Mouse (Mus musculus) thymus, postnatal 14 days (tissue): Measurements from ENCODE around the gene Crlf2.

ENCODE experiments used
- DNase-seq: peaks from one replicate; pipeline ENCODE4 v3.0.0; 2021

Gene Crlf2

GRCm38 (mm10) chr5:109558404-109559160 lies at the start of gene Crlf2:
TSS of gene Crlf2 (minus strand) at chr5:109558993.
- peak; percentile 93 for DNase-seq

- DNase-seq, result peak; percentile 40
Measured at GRCm38 (mm10) chr5:109602585-109602984, 43.8 kb upstream of the Crlf2 start.

- peak; percentile 38 for DNase-seq
Measured at GRCm38 (mm10) chr5:109601080-109601479, 42.3 kb upstream of the Crlf2 start.

- DNase-seq, result no peak
Measured at GRCm38 (mm10) chr5:109598876-109599275, 40.1 kb upstream of the Crlf2 start.

GRCm38 (mm10) chr5:109596647-109597046 lies 37.9 kb upstream of the Crlf2 start:
- peak; percentile 22 for DNase-seq

GRCm38 (mm10) chr5:109562829-109563228 lies 4.0 kb upstream of the Crlf2 start:
- no peak for DNase-seq

- peak; percentile 5 for DNase-seq
Measured at GRCm38 (mm10) chr5:109559191-109559590, 398 bp upstream of the Crlf2 start.

GRCm38 (mm10) chr5:109558123-109558403 lies 730 bp downstream of the Crlf2 start:
- DNase-seq, result no peak

- DNase-seq, result peak; percentile 95
Measured at GRCm38 (mm10) chr5:109557321-109558122, 1.3 kb downstream of the Crlf2 start.

GRCm38 (mm10) chr5:109556591-109557320 lies 2.0 kb downstream of the Crlf2 start:
- peak; percentile 83 for DNase-seq

- peak; percentile 50 for DNase-seq
Measured at GRCm38 (mm10) chr5:109555676-109556571, 2.9 kb downstream of the Crlf2 start.

- peak; percentile 41 for DNase-seq
Measured at GRCm38 (mm10) chr5:109555236-109555675, 3.5 kb downstream of the Crlf2 start.

- peak; percentile 36 for DNase-seq
Measured at GRCm38 (mm10) chr5:109554091-109555050, 4.4 kb downstream of the Crlf2 start.

- DNase-seq, result peak; percentile 27
Measured at GRCm38 (mm10) chr5:109553160-109553930, 5.4 kb downstream of the Crlf2 start.

GRCm38 (mm10) chr5:109552541-109552940 lies 6.3 kb downstream of the Crlf2 start:
- no peak for DNase-seq

- no peak for DNase-seq
Measured at GRCm38 (mm10) chr5:109552116-109552515, 6.7 kb downstream of the Crlf2 start.

GRCm38 (mm10) chr5:109551041-109551765 lies 7.6 kb downstream of the Crlf2 start:
- peak; percentile 14 for DNase-seq

- peak; percentile 14 for DNase-seq
Measured at GRCm38 (mm10) chr5:109550225-109550935, 8.4 kb downstream of the Crlf2 start.

- peak; percentile 56 for DNase-seq
Measured at GRCm38 (mm10) chr5:109548712-109549111, 10.1 kb downstream of the Crlf2 start.
